Mouse (Mus musculus) E14TG2a.4 (cell line): Measurements from ENCODE around the gene Sncg.

Source experiments
- CTCF ChIP-seq: conservative IDR thresholded peaks from 2 replicates; pipeline ENCODE4 v1.5.1; 2014; ENCODE audit warnings: low read length
- NANOG ChIP-seq: IDR thresholded peaks from 2 replicates; pipeline ENCODE4 v1.6.1; 2014; ENCODE audit warnings: borderline replicate concordance, low read length, mixed read lengths
- POU5F1 ChIP-seq: IDR thresholded peaks from 2 replicates; pipeline ENCODE4 v1.6.1; 2014; ENCODE audit warnings: low read length, borderline replicate concordance

GRCm38 (mm10) chr14:34362135-34362534, 12.5 kb downstream of the Sncg start:
- no peak for TF ChIP-seq CTCF
- TF ChIP-seq NANOG, result no peak
- TF ChIP-seq POU5F1, result no peak
